Mouse (Mus musculus) liver, embryonic 15.5 days (tissue): ENCODE measurements around the gene Fbxo28. TPM values are rescaled to one million over a fixed set of nuclear protein-coding genes. Genes with fewer than 3 reads are reported as not detected.

ENCODE experiments used
- ATAC-seq: fragments of 200-750 bp; cut with Nextera tagmentation; 2 replicates; pipeline ENCODE4 v1.8.0; 2017; ENCODE audit warnings: moderate number of reproducible peaks, mild to moderate bottlenecking, moderate library complexity; ENCODE audit not compliant: insufficient read depth
- H3K27ac ChIP-seq: fragments of 300-500 bp; sonication (generic); replicated peaks from 2 replicates; pipeline ENCODE4 v1.5.1; 2015; ENCODE audit warnings: mild to moderate bottlenecking, inconsistent platforms
- H3K27me3 ChIP-seq: fragments of 300-500 bp; sonication (generic); 2 replicates; pipeline ENCODE4 v1.6.1; 2015; ENCODE audit warnings: mild to moderate bottlenecking, inconsistent platforms
- H3K36me3 ChIP-seq: fragments of 300-500 bp; sonication (generic); replicated peaks from 2 replicates; pipeline ENCODE4 v1.6.1; 2015; ENCODE audit warnings: moderate library complexity, mild to moderate bottlenecking, inconsistent platforms
- H3K4me1 ChIP-seq: fragments of 300-500 bp; sonication (generic); replicated peaks from 2 replicates; pipeline ENCODE4 v1.6.1; 2015; ENCODE audit warnings: inconsistent platforms
- H3K4me2 ChIP-seq: fragments of 300-500 bp; sonication (generic); 2 replicates; pipeline ENCODE4 v1.6.1; 2015; ENCODE audit warnings: moderate library complexity, mild to moderate bottlenecking, inconsistent platforms
- H3K4me3 ChIP-seq: fragments of 300-500 bp; sonication (generic); replicated peaks from 2 replicates; pipeline ENCODE4 v1.5.1; 2015; ENCODE audit warnings: mild to moderate bottlenecking, inconsistent platforms
- H3K9ac ChIP-seq: fragments of 300-500 bp; sonication (generic); 2 replicates; pipeline ENCODE4 v1.6.1; 2015; ENCODE audit warnings: moderate library complexity, mild to moderate bottlenecking, inconsistent platforms
- H3K9me3 ChIP-seq: fragments of 300-500 bp; sonication (generic); replicated peaks from 2 replicates; pipeline ENCODE4 v1.6.1; 2016; ENCODE audit warnings: inconsistent platforms
- WGBS: fragments of 180-500 bp; shearing (Covaris S2); methylation state at CpG from one replicate; pipeline ENCODE4 v1.1.7; 2015; ENCODE audit warnings: mixed read lengths; ENCODE audit not compliant: insufficient replicate concordance; 5-methylcytosine and 5-hydroxymethylcytosine counted together
- polyA plus RNA-seq: library from polyadenylated mRNA; unstranded; fragments of >200 nt; fragmentation: Nextera tagmentation; extraction: Ambion mirVana; gene quantifications from 2 replicates; pipeline ENCODE4 v1.2.1, GENCODE M21; 2015

The Fbxo28 gene
- polyA plus RNA-seq, 1 experiment from 2014 or later = 5.5 TPM

DNA sequence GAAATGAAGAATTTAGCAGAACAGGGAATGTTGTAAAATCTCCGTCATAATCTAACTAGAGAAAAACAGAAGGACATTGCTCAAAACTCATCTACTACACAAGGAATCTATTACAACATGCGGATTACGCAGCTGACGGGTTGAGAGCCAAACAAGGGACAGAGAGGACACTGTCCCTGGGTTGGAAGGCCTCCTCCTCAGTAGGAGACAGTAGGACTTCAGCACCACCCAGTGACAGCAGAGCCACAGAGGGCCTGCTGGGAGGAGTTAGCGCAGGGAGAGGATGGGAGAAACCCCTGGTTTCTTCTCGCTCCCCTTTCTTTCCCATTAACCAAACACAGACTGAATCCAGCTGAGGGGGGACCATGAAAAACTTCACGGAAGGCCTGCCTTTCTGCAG lies 53.6 kb downstream of the Fbxo28 start:
- H3K27me3 ChIP-seq = no peaks in the 10 kb centered on the region
- no peak overlapping the region for H3K27ac ChIP-seq
- peak overlapping the region; percentile 15; the same call in 1 of the 2 replicates for H3K9ac ChIP-seq
- ATAC-seq = no peak
- WGBS = 64% methylated on average over 7 of the region's 7 CpGs
- peaks cover 26% of the 10 kb centered on the region for H3K4me1 ChIP-seq
- no peaks in the 10 kb centered on the region for H3K36me3 ChIP-seq
- H3K4me3 ChIP-seq = peak overlapping the region; percentile 12; the same call in 1 of the 2 replicates
- H3K9me3 ChIP-seq = no peaks in the 10 kb centered on the region
- H3K4me2 ChIP-seq = no peak overlapping the region

GRCm38 (mm10) chr1:182284795-182285194 lies 56.6 kb downstream of the Fbxo28 start:
- Histone ChIP-seq H3K27ac (no peak overlapping the region), H3K9ac (no peak overlapping the region), H3K27me3 (no peaks in the 10 kb centered on the region), H3K4me1 (peaks cover 46% of the 10 kb centered on the region), H3K4me3 (no peak overlapping the region), H3K9me3 (no peaks in the 10 kb centered on the region), H3K36me3 (0 out of 2 replicates have a peak, but pooled peaks cover 8% of the 10 kb centered on the region), H3K4me2 (no peak overlapping the region)
- ATAC-seq = no peak
- WGBS = 79% methylated on average over 2 of the region's 2 CpGs

- Histone ChIP-seq H3K27ac (peak overlapping the region; percentile 95; the same call in 1 of the 2 replicates), H3K4me3 (peak overlapping the region; percentile 88), H3K9me3 (no peaks in the 10 kb centered on the region), H3K27me3 (no peaks in the 10 kb centered on the region), H3K4me2 (peak overlapping the region; percentile 94), H3K4me1 (peaks cover 46% of the 10 kb centered on the region), H3K9ac (no peak overlapping the region), H3K36me3 (peaks cover 21% of the 10 kb centered on the region)
- ATAC-seq = no peak
- 26% methylated on average over 7 of the region's 7 CpGs for WGBS
Measured at GRCm38 (mm10) chr1:182283231-182283630, 58.2 kb downstream of the Fbxo28 start.

- H3K36me3 ChIP-seq = peaks cover 29% of the 10 kb centered on the region
- peaks cover 46% of the 10 kb centered on the region for H3K4me1 ChIP-seq
- H3K4me3 ChIP-seq = peak within 1 kb of the TSS; percentile 88
- peak within 1 kb of the TSS; percentile 95 for H3K27ac ChIP-seq
- H3K9ac ChIP-seq = peak within 1 kb of the TSS; percentile 95
- peak; percentile 91 for ATAC-seq
- no peaks in the 10 kb centered on the region for H3K27me3 ChIP-seq
- no peaks in the 10 kb centered on the region for H3K9me3 ChIP-seq
- under 1% methylated on average over 94 of the region's 94 CpGs for WGBS
- H3K4me2 ChIP-seq = peak within 1 kb of the TSS; percentile 94
Measured at GRCm38 (mm10) chr1:182282091-182283075, 59.0 kb downstream of the Fbxo28 start, which contains the start of gene Degs1. Degs1 (minus strand) TSS chr1:182282804.

GRCm38 (mm10) chr1:182281251-182281711 lies 60.1 kb downstream of the Fbxo28 start:
- H3K4me1 ChIP-seq = peaks cover 46% of the 10 kb centered on the region
- WGBS = 5% methylated on average over 9 of the region's 9 CpGs
- peak overlapping the region; percentile 94 for H3K4me2 ChIP-seq
- peak overlapping the region; percentile 95 for H3K9ac ChIP-seq
- peak; percentile 63 for ATAC-seq
- H3K27ac ChIP-seq = peak overlapping the region; percentile 95
- H3K4me3 ChIP-seq = peak overlapping the region; percentile 88
- H3K27me3 ChIP-seq = no peaks in the 10 kb centered on the region
- no peaks in the 10 kb centered on the region for H3K9me3 ChIP-seq
- peaks cover 40% of the 10 kb centered on the region for H3K36me3 ChIP-seq

DNA sequence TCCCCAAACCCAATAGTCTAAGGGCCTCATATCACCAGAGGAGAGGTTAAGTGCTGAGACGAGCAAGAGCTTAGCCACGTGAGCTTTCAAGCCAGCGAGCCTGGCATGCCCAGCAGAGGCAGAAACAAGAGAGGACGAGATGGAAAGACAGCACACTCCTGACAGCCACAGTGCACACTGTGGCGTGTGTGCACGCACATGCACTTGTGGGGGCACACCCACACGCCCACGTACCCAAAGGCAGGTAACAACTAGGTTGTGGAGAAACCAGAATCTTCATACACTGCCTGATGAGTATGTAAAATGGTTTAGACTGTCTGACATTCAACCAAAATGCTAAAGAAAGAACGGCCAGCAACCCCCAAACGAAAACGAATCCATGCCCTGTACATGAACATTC lies 60.9 kb downstream of the Fbxo28 start:
- H3K4me1 ChIP-seq = peaks cover 46% of the 10 kb centered on the region
- peak overlapping the region; percentile 94 for H3K4me2 ChIP-seq
- H3K27ac ChIP-seq = peak overlapping the region; percentile 95
- H3K9ac ChIP-seq = peak overlapping the region; percentile 95; the same call in 1 of the 2 replicates
- no peak for ATAC-seq
- no peaks in the 10 kb centered on the region for H3K9me3 ChIP-seq
- 65% methylated on average over 11 of the region's 11 CpGs for WGBS
- no peaks in the 10 kb centered on the region for H3K27me3 ChIP-seq
- peaks cover 46% of the 10 kb centered on the region for H3K36me3 ChIP-seq
- peak overlapping the region; percentile 88 for H3K4me3 ChIP-seq

DNA sequence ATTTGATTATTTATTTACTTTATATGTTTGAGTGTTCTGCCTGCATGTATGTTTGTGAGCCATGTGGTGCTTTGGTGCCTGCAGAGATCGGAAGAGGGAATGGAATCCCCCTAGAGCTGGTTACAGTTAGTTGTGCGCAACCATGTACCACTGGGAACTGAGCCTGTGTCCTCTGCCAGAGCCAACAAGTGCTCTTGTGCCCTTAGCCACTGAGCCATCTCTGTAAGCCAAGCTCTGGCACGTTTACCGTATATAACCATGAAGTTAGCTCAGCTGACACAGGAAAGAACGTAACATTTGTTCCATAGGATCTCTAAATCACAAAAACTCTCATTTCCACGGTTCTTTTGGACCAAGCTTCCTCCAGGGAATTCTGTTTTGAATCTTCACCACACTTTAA lies 61.4 kb downstream of the Fbxo28 start:
- Histone ChIP-seq H3K27ac (peak overlapping the region; percentile 95; the same call in 1 of the 2 replicates), H3K9ac (no peak overlapping the region)
- ATAC-seq = no peak

DNA sequence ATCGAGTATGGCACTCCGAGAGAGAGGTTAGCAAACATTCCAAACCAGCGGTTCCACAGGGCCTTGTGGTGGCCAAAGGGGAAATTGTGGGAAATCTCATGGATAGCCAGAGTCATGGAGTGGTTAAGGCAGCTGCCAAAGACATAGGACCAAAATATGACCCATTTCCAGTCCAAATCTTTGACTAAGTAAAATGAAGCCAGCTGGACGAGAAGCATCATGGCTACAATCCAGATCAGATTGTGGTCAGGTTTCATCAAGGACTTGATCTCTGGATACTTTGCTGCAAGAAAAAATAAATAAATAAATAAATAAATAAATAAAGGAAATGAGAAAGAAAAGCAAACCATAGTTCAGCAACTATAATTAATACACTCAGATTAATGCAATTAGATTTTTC lies 62.0 kb downstream of the Fbxo28 start:
- ATAC-seq = no peak
- no peak overlapping the region for H3K27ac ChIP-seq
- H3K27me3 ChIP-seq = no peaks in the 10 kb centered on the region
- WGBS = 81% methylated on average over 4 of the region's 4 CpGs
- peaks cover 58% of the 10 kb centered on the region for H3K36me3 ChIP-seq
- no peak overlapping the region for H3K9ac ChIP-seq
- H3K4me3 ChIP-seq = no peak overlapping the region
- no peaks in the 10 kb centered on the region for H3K9me3 ChIP-seq
- H3K4me2 ChIP-seq = no peak overlapping the region
- H3K4me1 ChIP-seq = peaks cover 40% of the 10 kb centered on the region

More for the DNA sequence above, 61.4 kb downstream of the Fbxo28 start:
- H3K36me3 ChIP-seq = peaks cover 51% of the 10 kb centered on the region
- H3K9me3 ChIP-seq = no peaks in the 10 kb centered on the region
- peak overlapping the region; percentile 94; the same call in 1 of the 2 replicates for H3K4me2 ChIP-seq
- H3K4me3 ChIP-seq = no peak overlapping the region
- no peaks in the 10 kb centered on the region for H3K27me3 ChIP-seq
- peaks cover 46% of the 10 kb centered on the region for H3K4me1 ChIP-seq
- WGBS = 86% methylated on average over 6 of the region's 6 CpGs

DNA sequence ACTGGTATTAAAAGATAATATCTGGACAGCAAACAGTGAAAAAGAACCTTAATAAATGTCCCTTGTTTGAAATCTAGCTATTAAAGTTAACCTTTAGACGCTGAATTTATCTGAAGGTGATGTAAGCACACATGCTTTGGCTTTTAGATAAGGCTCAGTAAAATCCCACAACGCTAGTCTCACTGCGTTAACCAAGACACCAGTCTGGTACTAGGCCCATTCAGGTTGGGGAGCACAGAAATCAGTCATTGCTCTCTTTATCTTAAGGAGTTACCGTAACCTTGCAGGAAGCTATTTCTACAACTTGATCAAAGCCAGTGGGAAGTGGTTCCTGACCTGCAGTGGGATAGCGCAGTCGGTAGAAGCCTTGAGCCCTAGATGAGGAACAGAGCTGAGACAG lies 66.3 kb downstream of the Fbxo28 start:
- no peak for ATAC-seq
- 56% methylated on average over 6 of the region's 6 CpGs for whole genome bisulfite sequencing
- H3K9me3 ChIP-seq = no peaks in the 10 kb centered on the region
- H3K4me2 ChIP-seq = no peak overlapping the region
- H3K9ac ChIP-seq = no peak overlapping the region
- H3K4me1 ChIP-seq = peaks cover 6% of the 10 kb centered on the region; the same call in 1 of the 2 replicates
- peaks cover 69% of the 10 kb centered on the region for H3K36me3 ChIP-seq
- H3K27ac ChIP-seq = no peak overlapping the region
- no peak overlapping the region for H3K4me3 ChIP-seq
- H3K27me3 ChIP-seq = no peaks in the 10 kb centered on the region

DNA sequence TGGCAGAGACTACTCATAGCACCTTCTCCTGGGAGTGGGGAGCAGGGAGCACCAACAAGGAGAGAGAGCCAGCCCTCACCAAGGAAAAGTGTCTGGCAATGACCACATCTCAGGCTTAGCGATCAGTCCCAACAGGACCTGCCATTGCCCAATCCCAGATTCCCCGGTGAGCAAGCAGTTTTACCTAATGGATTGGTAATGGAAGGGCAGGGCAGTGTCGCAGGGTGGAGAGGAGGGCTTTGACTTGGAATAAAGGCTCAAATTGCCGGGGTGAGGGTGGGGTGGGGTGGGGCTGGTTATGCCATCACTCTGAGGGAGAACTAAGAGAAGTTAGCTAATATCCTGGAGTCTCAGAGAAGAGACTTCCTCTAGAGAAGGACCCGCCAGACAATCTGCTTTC lies 69.8 kb downstream of the Fbxo28 start:
- Histone ChIP-seq H3K9ac (no peak overlapping the region), H3K4me2 (no peak overlapping the region), H3K9me3 (no peaks in the 10 kb centered on the region), H3K27me3 (no peaks in the 10 kb centered on the region), H3K4me1 (peaks cover 10% of the 10 kb centered on the region; the same call in 1 of the 2 replicates), H3K27ac (0 out of 2 replicates have a peak overlapping the region, but pooled peaks have one; percentile 24), H3K4me3 (no peak overlapping the region), H3K36me3 (peaks cover 37% of the 10 kb centered on the region)
- no peak for ATAC-seq
- WGBS = 60% methylated on average over 5 of the region's 5 CpGs

- H3K27ac ChIP-seq = no peak overlapping the region
- H3K9ac ChIP-seq = no peak overlapping the region
- no peaks in the 10 kb centered on the region for H3K9me3 ChIP-seq
- H3K4me1 ChIP-seq = peaks cover 10% of the 10 kb centered on the region; the same call in 1 of the 2 replicates
- peaks cover 34% of the 10 kb centered on the region for H3K36me3 ChIP-seq
- ATAC-seq = no peak
- H3K4me2 ChIP-seq = no peak overlapping the region
- no peak overlapping the region for H3K4me3 ChIP-seq
- H3K27me3 ChIP-seq = no peaks in the 10 kb centered on the region
- WGBS = 74% methylated on average over 5 of the region's 5 CpGs
Measured at GRCm38 (mm10) chr1:182271130-182271529, 70.3 kb downstream of the Fbxo28 start.
